Mouse (Mus musculus): ENCODE measurements around the gene Coro2b.

The Coro2b gene

GRCm38 (mm10) chr9:62536655-62537631 lies at the start of gene Coro2b:
Gene Coro2b (minus strand): TSS chr9:62537044.
- DNase-seq, result peak; percentile 36 to 44

GRCm38 (mm10) chr9:62577558-62577957 lies 40.7 kb upstream of the Coro2b start:
- no peak for DNase-seq

- no peak for DNase-seq
These were observed 32.3 kb upstream of the Coro2b start for GRCm38 (mm10) chr9:62569121-62569520.

GRCm38 (mm10) chr9:62567818-62568217 lies 31.0 kb upstream of the Coro2b start:
- DNase-seq, result no peak

- no peak for DNase-seq
These were observed 25.4 kb upstream of the Coro2b start for GRCm38 (mm10) chr9:62562236-62562635.

GRCm38 (mm10) chr9:62560432-62560831 lies 23.6 kb upstream of the Coro2b start:
- no peak for DNase-seq

- no peak for DNase-seq
These were observed 23.2 kb upstream of the Coro2b start for GRCm38 (mm10) chr9:62560006-62560405.

GRCm38 (mm10) chr9:62559446-62559845 lies 22.6 kb upstream of the Coro2b start:
- DNase-seq, result no peak

- DNase-seq, result no peak
These were observed 21.2 kb upstream of the Coro2b start for GRCm38 (mm10) chr9:62558058-62558457.

GRCm38 (mm10) chr9:62556748-62557147 lies 19.9 kb upstream of the Coro2b start:
- no peak for DNase-seq

GRCm38 (mm10) chr9:62555258-62555856 lies 18.5 kb upstream of the Coro2b start:
- DNase-seq, result peak in 1 of 2 experiments; percentile 32

- DNase-seq, result no peak
These were observed 17.8 kb upstream of the Coro2b start for GRCm38 (mm10) chr9:62554606-62555005.

- peak; percentile 51 to 54 for DNase-seq
These were observed 16.6 kb upstream of the Coro2b start for GRCm38 (mm10) chr9:62553366-62553940.

GRCm38 (mm10) chr9:62551531-62551930 lies 14.7 kb upstream of the Coro2b start:
- no peak for DNase-seq

- peak; percentile 83 to 86 for DNase-seq
These were observed 13.8 kb upstream of the Coro2b start for GRCm38 (mm10) chr9:62550661-62551093.

- peak; percentile 86 to 87 for DNase-seq
These were observed 13.0 kb upstream of the Coro2b start for GRCm38 (mm10) chr9:62549809-62550208.

- DNase-seq, result no peak
These were observed 10.6 kb upstream of the Coro2b start for GRCm38 (mm10) chr9:62547476-62547875.

- DNase-seq, result no peak
These were observed 8.0 kb upstream of the Coro2b start for GRCm38 (mm10) chr9:62544856-62545255.

GRCm38 (mm10) chr9:62543878-62544277 lies 7.0 kb upstream of the Coro2b start:
- no peak for DNase-seq

- DNase-seq, result no peak
These were observed 4.8 kb upstream of the Coro2b start for GRCm38 (mm10) chr9:62541606-62542005.

GRCm38 (mm10) chr9:62541182-62541581 lies 4.3 kb upstream of the Coro2b start:
- no peak for DNase-seq

- no peak for DNase-seq
These were observed 3.9 kb upstream of the Coro2b start for GRCm38 (mm10) chr9:62540736-62541135.

- no peak for DNase-seq
These were observed 3.3 kb upstream of the Coro2b start for GRCm38 (mm10) chr9:62540166-62540565.

Measured in B cell, adult 2 months (primary cell).